Mouse (Mus musculus) heart, adult 2 months (tissue): ENCODE measurements around the gene Atp1b1.

Experiments
- CTCF ChIP-seq: fragments of 200-600 bp; IDR thresholded peaks from 2 replicates; pipeline ENCODE4 v1.8.1; 2022; ENCODE audit warnings: antibody characterized with exemption, mild to moderate bottlenecking, moderate library complexity
- EP300 ChIP-seq: fragments of 200-500 bp; IDR thresholded peaks from 2 replicates; pipeline ENCODE4 v1.6.1; 2011; ENCODE audit warnings: low read depth, low read length, control low read depth; ENCODE audit not compliant: insufficient read depth

- no peak for TF ChIP-seq CTCF
- no peak for TF ChIP-seq EP300
Observed at GRCm38 (mm10) chr1:164399578-164399977, 58.6 kb downstream of the Atp1b1 start.
